Mouse (Mus musculus) hindbrain, embryonic 16.5 days (tissue): Measurements from ENCODE around the gene Zfp606. TPM values are rescaled to one million over a fixed set of nuclear protein-coding genes. Genes with fewer than 3 reads are reported as not detected.

ENCODE experiments used
- ATAC-seq: fragments of 200-750 bp; cut with Nextera tagmentation; 2 replicates; pipeline ENCODE4 v1.8.0; 2017; ENCODE audit warnings: moderate TSS enrichment, moderate library complexity
- H3K27ac ChIP-seq: fragments of 300-500 bp; sonication (generic); 2 replicates; pipeline ENCODE4 v1.5.1; 2014; ENCODE audit warnings: low read depth, mild to moderate bottlenecking, control low read depth, low read length, moderate library complexity
- H3K27me3 ChIP-seq: fragments of 300-500 bp; sonication (generic); replicated peaks from 2 replicates; pipeline ENCODE4 v1.6.1; 2014; ENCODE audit warnings: low read length; ENCODE audit not compliant: control insufficient read depth, insufficient read depth
- H3K36me3 ChIP-seq: fragments of 300-500 bp; sonication (generic); 2 replicates; pipeline ENCODE4 v1.6.1; 2014; ENCODE audit warnings: mild to moderate bottlenecking, low read length, moderate library complexity, mixed read lengths; ENCODE audit not compliant: control insufficient read depth, insufficient read depth
- H3K4me1 ChIP-seq: fragments of 300-500 bp; sonication (generic); 2 replicates; pipeline ENCODE4 v1.6.1; 2014; ENCODE audit warnings: low read depth, low read length; ENCODE audit not compliant: control insufficient read depth, insufficient read depth
- H3K4me2 ChIP-seq: fragments of 300-500 bp; sonication (generic); 2 replicates; pipeline ENCODE4 v1.6.1; 2014; ENCODE audit warnings: mild to moderate bottlenecking, low read length, control low read depth, moderate library complexity
- H3K4me3 ChIP-seq: fragments of 300-500 bp; sonication (generic); 2 replicates; pipeline ENCODE4 v1.5.1; 2014; ENCODE audit warnings: mild to moderate bottlenecking, low read length, control low read depth, moderate library complexity
- H3K9ac ChIP-seq: fragments of 300-500 bp; sonication (generic); 2 replicates; pipeline ENCODE4 v1.6.1; 2014; ENCODE audit warnings: low read depth, mild to moderate bottlenecking, control low read depth, low read length, moderate library complexity
- H3K9me3 ChIP-seq: fragments of 300-500 bp; sonication (generic); 2 replicates; pipeline ENCODE4 v1.6.1; 2014; ENCODE audit warnings: mild to moderate bottlenecking, low read length, moderate library complexity; ENCODE audit not compliant: control insufficient read depth
- WGBS: fragments of 180-500 bp; shearing (Covaris S2); extraction: QIAGEN DNeasy Blood & Tissue Kit; methylation state at CpG from one replicate; pipeline ENCODE4 v1.1.7; 2014; 5-methylcytosine and 5-hydroxymethylcytosine counted together
- polyA plus RNA-seq: library from polyadenylated mRNA; unstranded; fragments of >200 nt; fragmentation: Nextera tagmentation; extraction: Ambion mirVana; gene quantifications from 2 replicates; pipeline ENCODE4 v1.2.1, GENCODE M21; 2015

The Zfp606 gene
- 31.1 and 36.4 TPM in 2 replicates for polyA plus RNA-seq

- Histone ChIP-seq H3K9me3 (peaks cover 9% of the 10 kb centered on the region), H3K27me3 (no peaks in the 10 kb centered on the region), H3K4me2 (peak within 1 kb of the TSS; percentile 54), H3K36me3 (peaks cover 31% of the 10 kb centered on the region), H3K27ac (peak within 1 kb of the TSS; percentile 92), H3K4me1 (peaks cover 5% of the 10 kb centered on the region; the same call in 1 of the 2 replicates), H3K9ac (peak within 1 kb of the TSS; percentile 98), H3K4me3 (peak within 1 kb of the TSS; percentile 87)
- ATAC-seq = peak; percentile 98
- under 1% methylated on average over 38 of the region's 53 CpGs for WGBS
These were observed at the start of gene Zfp606 for GRCm38 (mm10) chr7:12478158-12479008. Gene Zfp606 (plus strand): TSS chr7:12478293.

- peaks cover 14% of the 10 kb centered on the region for H3K9me3 ChIP-seq
- H3K27ac ChIP-seq = peak overlapping the region; percentile 92
- under 1% methylated on average over 8 of the region's 8 CpGs for WGBS
- peak overlapping the region; percentile 87 for H3K4me3 ChIP-seq
- no peaks in the 10 kb centered on the region for H3K27me3 ChIP-seq
- H3K9ac ChIP-seq = peak overlapping the region; percentile 98
- ATAC-seq = peak; percentile 15
- H3K4me2 ChIP-seq = peak overlapping the region; percentile 54
- H3K36me3 ChIP-seq = peaks cover 37% of the 10 kb centered on the region
- H3K4me1 ChIP-seq = peaks cover 5% of the 10 kb centered on the region; the same call in 1 of the 2 replicates
These were observed 885 bp downstream of the Zfp606 start for GRCm38 (mm10) chr7:12479009-12479346.

- H3K36me3 ChIP-seq = peaks cover 43% of the 10 kb centered on the region
- no peak for ATAC-seq
These were observed 1.4 kb downstream of the Zfp606 start for GRCm38 (mm10) chr7:12479525-12479924.

GRCm38 (mm10) chr7:12483771-12484170 lies 5.7 kb downstream of the Zfp606 start:
- Histone ChIP-seq H3K4me2 (no peak overlapping the region), H3K4me1 (peaks cover 5% of the 10 kb centered on the region; the same call in 1 of the 2 replicates), H3K27ac (no peak overlapping the region), H3K27me3 (no peaks in the 10 kb centered on the region), H3K4me3 (no peak overlapping the region), H3K9me3 (peaks cover 30% of the 10 kb centered on the region), H3K9ac (no peak overlapping the region), H3K36me3 (peaks cover 84% of the 10 kb centered on the region)
- WGBS = 94% methylated on average over 6 of the region's 6 CpGs
- no peak for ATAC-seq

More at GRCm38 (mm10) chr7:12479525-12479924, 1.4 kb downstream of the Zfp606 start:
- WGBS = 67% methylated on average over 4 of the region's 4 CpGs
- Histone ChIP-seq H3K9me3 (peaks cover 16% of the 10 kb centered on the region), H3K4me3 (peak overlapping the region; percentile 87), H3K27ac (no peak overlapping the region), H3K4me1 (peaks cover 5% of the 10 kb centered on the region; the same call in 1 of the 2 replicates), H3K27me3 (no peaks in the 10 kb centered on the region), H3K4me2 (peak overlapping the region; percentile 54), H3K9ac (peak overlapping the region; percentile 98; the same call in 1 of the 2 replicates)

GRCm38 (mm10) chr7:12485956-12486355 lies 7.9 kb downstream of the Zfp606 start:
- H3K9me3 ChIP-seq = peaks cover 50% of the 10 kb centered on the region
- no peak overlapping the region for H3K9ac ChIP-seq
- H3K4me3 ChIP-seq = no peak overlapping the region
- ATAC-seq = no peak
- H3K4me1 ChIP-seq = no peaks in the 10 kb centered on the region
- H3K27me3 ChIP-seq = no peaks in the 10 kb centered on the region
- no peak overlapping the region for H3K27ac ChIP-seq
- 91% methylated on average over 1 of the region's 1 CpGs for WGBS
- peaks cover 97% of the 10 kb centered on the region for H3K36me3 ChIP-seq
- H3K4me2 ChIP-seq = no peak overlapping the region

- Histone ChIP-seq H3K27me3 (no peaks in the 10 kb centered on the region), H3K27ac (no peak overlapping the region), H3K4me1 (no peaks in the 10 kb centered on the region), H3K4me2 (no peak overlapping the region), H3K9me3 (peaks cover 49% of the 10 kb centered on the region), H3K4me3 (no peak overlapping the region), H3K36me3 (peaks cover 97% of the 10 kb centered on the region), H3K9ac (no peak overlapping the region)
- no peak for ATAC-seq
These were observed 8.6 kb downstream of the Zfp606 start for GRCm38 (mm10) chr7:12486691-12487090.

GRCm38 (mm10) chr7:12510913-12511312 lies 32.8 kb downstream of the Zfp606 start:
- H3K27me3 ChIP-seq = no peaks in the 10 kb centered on the region
- H3K36me3 ChIP-seq = no peaks in the 10 kb centered on the region
- ATAC-seq = no peak
- WGBS = 59% methylated on average over 1 of the region's 1 CpGs
- no peak overlapping the region for H3K4me3 ChIP-seq
- H3K4me1 ChIP-seq = no peaks in the 10 kb centered on the region
- H3K4me2 ChIP-seq = no peak overlapping the region
- H3K27ac ChIP-seq = no peak overlapping the region
- peaks cover 15% of the 10 kb centered on the region for H3K9me3 ChIP-seq
- H3K9ac ChIP-seq = no peak overlapping the region

- Histone ChIP-seq H3K27ac (no peak within 1 kb of the TSS), H3K9ac (no peak within 1 kb of the TSS), H3K4me3 (no peak within 1 kb of the TSS), H3K4me1 (no peaks in the 10 kb centered on the region), H3K27me3 (no peaks in the 10 kb centered on the region), H3K4me2 (no peak within 1 kb of the TSS), H3K36me3 (no peaks in the 10 kb centered on the region), H3K9me3 (peaks cover 12% of the 10 kb centered on the region)
- 60% methylated on average over 2 of the region's 2 CpGs for WGBS
- no peak for ATAC-seq
These were observed 34.1 kb downstream of the Zfp606 start, which contains the start of gene 2900092C05Rik for GRCm38 (mm10) chr7:12512217-12512616. Gene 2900092C05Rik (plus strand): TSS chr7:12512517.
